Mouse (Mus musculus) myocyte (in vitro differentiated cells): ENCODE data around the gene D17H6S53E.

Source experiments
- CEBPB ChIP-seq: IDR thresholded peaks from 2 replicates; pipeline ENCODE4 v1.6.1; 2011; ENCODE audit warnings: mild to moderate bottlenecking, moderate library complexity; ENCODE audit not compliant: poor library complexity, insufficient read depth, severe bottlenecking
- E2F4 ChIP-seq: IDR thresholded peaks from one replicate; pipeline ENCODE4 v1.6.1; 2011; ENCODE audit warnings: mild to moderate bottlenecking, control low read depth, moderate library complexity; ENCODE audit not compliant: insufficient read depth
- MAX ChIP-seq: IDR thresholded peaks from one replicate; pipeline ENCODE4 v1.6.1; 2011; ENCODE audit warnings: low read depth, mild to moderate bottlenecking, control low read depth
- MYOD1 ChIP-seq, 3 experiments: IDR thresholded peaks; one replicate each; pipeline ENCODE4 v1.6.1; 2011; ENCODE audit warnings: control low read depth in 2 of 3, low read depth in 2 of 3, mild to moderate bottlenecking in 2 of 3, moderate library complexity in 1 of 3; ENCODE audit not compliant: insufficient read length in 2 of 3, control insufficient read depth in 1 of 3
- MYOG ChIP-seq, 3 experiments: IDR thresholded peaks; one replicate each; pipeline ENCODE4 v1.6.1; 2011; ENCODE audit warnings: control low read depth in 2 of 3, low read depth in 2 of 3, mild to moderate bottlenecking in 2 of 3; ENCODE audit not compliant: insufficient read length in 2 of 3, control insufficient read depth in 1 of 3, insufficient read depth in 1 of 3
- POLR2A ChIP-seq: IDR thresholded peaks from one replicate; pipeline ENCODE4 v1.6.1; 2011; ENCODE audit warnings: low read depth, mild to moderate bottlenecking, control low read depth, moderate library complexity; ENCODE audit not compliant: insufficient read length
- POLR2AphosphoS2 ChIP-seq: IDR thresholded peaks from one replicate; pipeline ENCODE4 v1.6.1; 2011; ENCODE audit warnings: low read depth, control low read depth; ENCODE audit not compliant: insufficient read length
- REST ChIP-seq: IDR thresholded peaks from one replicate; pipeline ENCODE4 v1.6.1; 2011; ENCODE audit warnings: mild to moderate bottlenecking, control low read depth, moderate library complexity; ENCODE audit not compliant: insufficient read depth, insufficient read length
- SRF ChIP-seq: IDR thresholded peaks from one replicate; pipeline ENCODE4 v1.6.1; 2011; ENCODE audit warnings: low read depth; ENCODE audit not compliant: control insufficient read depth, insufficient read length
- TCF12 ChIP-seq: IDR thresholded peaks from one replicate; pipeline ENCODE4 v1.6.1; 2011; ENCODE audit warnings: mild to moderate bottlenecking, control low read depth; ENCODE audit not compliant: poor library complexity, insufficient read depth, severe bottlenecking
- TCF3 ChIP-seq: IDR thresholded peaks from one replicate; pipeline ENCODE4 v1.6.1; 2011; ENCODE audit warnings: low read depth, control low read depth; ENCODE audit not compliant: insufficient read length
- USF1 ChIP-seq: IDR thresholded peaks from one replicate; pipeline ENCODE4 v1.6.1; 2011; ENCODE audit warnings: low read depth, mild to moderate bottlenecking, control low read depth, moderate library complexity

- TF ChIP-seq POLR2A (no peak), CEBPB (no peak), E2F4 (no peak), MYOD1 (IDR thresholded peaks at IDR 0.05; ENCODE audit: control insufficient read depth in 1 of 3, insufficient read length in 2 of 3, low read depth in 2 of 3) (no peak), TCF3 (no peak), TCF12 (no peak), SRF (no peak), MAX (no peak), POLR2AphosphoS2 (no peak), REST (no peak), USF1 (no peak), MYOG (IDR thresholded peaks at IDR 0.05; ENCODE audit: control insufficient read depth in 1 of 3, insufficient read depth in 1 of 3, insufficient read length in 2 of 3, low read depth in 2 of 3) (no peak)
These were observed 22.1 kb upstream of the D17H6S53E start for GRCm38 (mm10) chr17:35104079-35104478.
